Mouse (Mus musculus) thymus, adult 2 months (tissue): ENCODE results near the gene Osbpl3. TPM values are rescaled to one million over a fixed set of nuclear protein-coding genes. Genes with fewer than 3 reads are reported as not detected.

ENCODE experiments used
- DNase-seq: peaks from one replicate; pipeline ENCODE4 v3.0.0; 2021
- H3K27ac ChIP-seq: fragments of 200-500 bp; 2 replicates; pipeline ENCODE4 v1.5.1; 2012; ENCODE audit warnings: low read length, control low read depth; ENCODE audit not compliant: control insufficient read depth, insufficient read depth
- H3K27me3 ChIP-seq: fragments of 200-500 bp; 2 replicates; pipeline ENCODE4 v1.6.1; 2012; ENCODE audit warnings: mild to moderate bottlenecking, low read length, moderate library complexity, mixed read lengths; ENCODE audit not compliant: control insufficient read depth, insufficient read depth
- H3K36me3 ChIP-seq: fragments of 200-500 bp; 2 replicates; pipeline ENCODE4 v1.6.1; 2012; ENCODE audit warnings: mild to moderate bottlenecking, low read length, moderate library complexity; ENCODE audit not compliant: control insufficient read depth, insufficient read depth
- H3K4me1 ChIP-seq: fragments of 200-500 bp; replicated peaks from 2 replicates; pipeline ENCODE4 v1.6.1; 2012; ENCODE audit warnings: low read length; ENCODE audit not compliant: control insufficient read depth, insufficient read depth
- H3K4me3 ChIP-seq: fragments of 200-500 bp; 2 replicates; pipeline ENCODE4 v1.5.1; 2012; ENCODE audit warnings: mild to moderate bottlenecking, low read length, control low read depth, moderate library complexity; ENCODE audit not compliant: control insufficient read depth, insufficient read depth
- CTCF ChIP-seq: fragments of 200-500 bp; IDR thresholded peaks from 2 replicates; pipeline ENCODE4 v1.5.1; 2012; ENCODE audit warnings: mild to moderate bottlenecking, control low read depth, low read length, moderate library complexity, borderline replicate concordance; ENCODE audit not compliant: control insufficient read depth, poor library complexity, insufficient read depth; ENCODE audit errors: extremely low read depth
- POLR2A ChIP-seq: fragments of 200-500 bp; IDR thresholded peaks from 2 replicates; pipeline ENCODE4 v1.6.1; 2012; ENCODE audit warnings: mild to moderate bottlenecking, low read length, control low read depth, moderate library complexity; ENCODE audit not compliant: control insufficient read depth, poor library complexity, insufficient read depth; ENCODE audit errors: extremely low read depth
- WGBS: fragments of 180-500 bp; shearing (Covaris S2); methylation state at CpG from one replicate; pipeline ENCODE4 v1.1.7; 2018; 5-methylcytosine and 5-hydroxymethylcytosine counted together
- polyA plus RNA-seq: library from polyadenylated mRNA; depleted of rRNA; stranded (reverse); fragments of >200 nt; gene quantifications from 2 replicates; pipeline ENCODE4 v1.2.3, GENCODE M21; 2012

The Osbpl3 gene
- polyA plus RNA-seq, 1 experiment, result 6.7 TPM

DNA sequence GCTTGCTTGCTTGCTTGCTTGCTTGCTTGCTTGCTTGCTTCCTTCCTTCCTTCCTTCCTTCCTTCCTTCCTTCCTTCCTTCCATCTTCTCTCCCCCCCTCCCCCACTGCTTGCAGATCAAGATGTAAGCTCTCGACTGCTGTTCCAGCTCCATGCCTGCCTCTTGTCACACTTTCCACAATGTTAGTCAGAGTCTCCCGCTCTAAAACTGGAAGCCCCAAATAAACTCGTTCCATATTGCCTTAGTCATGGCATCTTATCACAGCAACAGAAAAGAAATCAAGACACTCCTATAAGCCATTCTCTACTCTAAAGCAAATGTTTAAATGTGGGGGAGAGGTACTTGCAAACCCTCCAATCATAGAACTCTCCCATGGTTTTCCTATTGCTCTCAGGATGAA is 5.6 kb upstream of the Osbpl3 start:
- DNase-seq, result no peak
- Histone ChIP-seq H3K27ac (no peak overlapping the region), H3K4me3 (no peak overlapping the region), H3K27me3 (no peaks in the 10 kb centered on the region), H3K36me3 (no peaks in the 10 kb centered on the region), H3K4me1 (no peaks in the 10 kb centered on the region)
- TF ChIP-seq CTCF (no peak), POLR2A (no peak)
- WGBS, result 93% methylated on average over 3 of the region's 3 CpGs

DNA sequence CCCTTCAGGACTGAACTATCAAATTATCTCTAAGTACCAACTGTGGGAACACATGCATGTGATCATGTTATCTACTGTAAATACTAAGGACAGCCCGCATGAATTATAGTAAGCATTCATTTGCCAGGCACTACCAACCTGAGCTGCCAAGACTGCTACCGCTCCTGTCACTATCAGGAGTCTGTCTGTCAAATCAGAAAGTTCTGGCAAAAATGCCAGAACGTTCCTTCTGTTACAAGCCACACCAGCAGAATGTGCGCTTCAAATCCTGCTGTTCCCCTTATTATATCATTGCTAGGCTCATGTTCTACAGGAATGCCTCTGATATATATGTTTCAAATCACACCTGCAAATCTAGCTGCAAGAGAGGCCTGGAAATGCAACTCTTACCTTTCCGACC is 4.6 kb upstream of the Osbpl3 start:
- Histone ChIP-seq H3K27me3 (no peaks in the 10 kb centered on the region), H3K27ac (no peak overlapping the region), H3K4me3 (no peak overlapping the region), H3K36me3 (no peaks in the 10 kb centered on the region), H3K4me1 (0 out of 2 replicates have a peak, but pooled peaks cover 2% of the 10 kb centered on the region)
- TF ChIP-seq CTCF, result no peak
- no peak for TF ChIP-seq POLR2A
- WGBS, result 98% methylated on average over 5 of the region's 5 CpGs
- DNase-seq, result no peak

DNA sequence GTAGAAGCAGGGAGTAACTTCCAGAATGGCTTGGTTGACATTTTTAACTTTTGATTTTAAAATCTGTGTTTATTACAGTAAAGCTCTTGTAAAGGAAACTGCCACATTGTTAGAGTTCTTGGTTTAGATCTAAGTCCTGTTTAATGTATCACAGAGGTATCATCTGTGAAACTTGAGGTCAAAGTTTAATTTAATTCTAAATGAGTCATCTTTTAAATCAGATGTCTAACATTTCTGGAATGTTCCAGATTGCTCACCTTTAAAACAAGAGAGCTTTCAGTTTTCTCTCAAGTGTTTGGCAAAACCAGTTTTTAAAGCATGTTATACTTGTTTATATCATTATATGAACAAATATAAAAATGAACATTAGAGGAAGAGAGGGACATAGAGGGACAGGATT is 4.2 kb upstream of the Osbpl3 start:
- DNase-seq, result no peak
- H3K27me3 ChIP-seq, result no peaks in the 10 kb centered on the region
- peaks cover 2% of the 10 kb centered on the region; the same call in 1 of the 2 replicates for H3K4me1 ChIP-seq
- H3K4me3 ChIP-seq, result no peak overlapping the region
- no peak for TF ChIP-seq POLR2A
- TF ChIP-seq CTCF, result no peak
- H3K36me3 ChIP-seq, result no peaks in the 10 kb centered on the region
- no peak overlapping the region for H3K27ac ChIP-seq

DNA sequence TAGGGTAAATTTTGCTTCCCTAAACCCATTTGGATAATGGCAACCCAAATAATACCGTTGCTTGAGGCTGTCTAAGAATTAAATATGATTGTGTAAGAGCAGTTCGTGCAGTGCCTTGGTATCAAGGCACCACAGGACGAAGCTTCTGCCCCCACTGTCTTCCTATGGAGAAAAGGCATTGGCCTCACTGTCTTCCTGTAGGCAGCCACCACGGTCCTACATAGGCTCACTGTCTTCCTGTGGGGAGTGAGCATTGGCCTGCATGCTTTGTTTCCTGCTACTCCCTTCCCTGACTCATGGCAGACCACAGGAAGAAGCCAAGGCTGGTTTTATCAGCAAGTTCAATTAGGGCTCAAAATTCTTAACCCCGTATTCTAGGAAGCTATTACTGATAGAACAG is 3.3 kb upstream of the Osbpl3 start:
- peaks cover 10% of the 10 kb centered on the region for H3K4me1 ChIP-seq
- TF ChIP-seq CTCF (no peak), POLR2A (no peak)
- no peak overlapping the region for H3K4me3 ChIP-seq
- no peak overlapping the region for H3K27ac ChIP-seq
- H3K27me3 ChIP-seq, result no peaks in the 10 kb centered on the region
- 22% methylated on average over 5 of the region's 5 CpGs for WGBS
- no peak for DNase-seq
- H3K36me3 ChIP-seq, result no peaks in the 10 kb centered on the region

DNA sequence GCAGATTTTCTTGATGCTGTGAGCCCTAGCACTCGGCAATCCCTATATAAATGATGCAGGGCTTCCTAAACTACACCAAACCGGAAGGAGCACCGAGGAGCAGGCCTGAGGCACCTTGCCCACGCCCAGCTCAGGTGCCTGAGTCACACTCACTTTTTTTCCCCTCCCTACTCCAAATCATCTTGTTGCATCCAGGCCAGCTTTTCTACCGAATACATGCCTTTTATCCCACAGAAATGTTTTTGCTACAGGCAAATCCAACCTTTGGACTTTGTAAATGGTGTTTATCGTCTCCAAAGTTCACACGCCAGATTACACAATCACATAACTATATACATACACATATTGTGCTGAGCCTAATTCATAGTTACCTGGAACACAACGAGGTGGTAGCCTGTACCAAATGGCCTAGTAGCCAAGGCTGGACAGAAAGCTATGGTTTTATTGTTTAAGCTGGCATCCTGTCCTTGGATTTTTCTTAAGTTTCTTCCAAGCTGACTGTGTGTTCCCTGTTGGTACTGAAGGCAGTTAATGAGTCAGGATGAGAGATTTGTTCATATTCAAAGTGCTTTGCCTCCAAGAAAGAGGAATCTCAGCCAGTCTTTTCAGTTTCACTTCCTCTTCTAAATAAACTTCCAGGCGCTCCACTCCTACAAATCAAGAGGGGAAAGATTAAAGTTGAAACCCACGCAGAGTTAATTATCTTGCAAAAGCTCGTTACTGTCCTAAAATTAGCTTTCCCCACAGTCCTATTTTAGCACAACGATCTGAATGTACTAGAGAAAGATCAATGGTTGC is 1.7 kb upstream of the Osbpl3 start:
- DNase-seq, result no peak
- peaks cover 10% of the 10 kb centered on the region for H3K4me1 ChIP-seq
- H3K27me3 ChIP-seq, result no peaks in the 10 kb centered on the region
- no peak overlapping the region for H3K4me3 ChIP-seq
- no peak overlapping the region for H3K27ac ChIP-seq
- no peaks in the 10 kb centered on the region for H3K36me3 ChIP-seq
- no peak for TF ChIP-seq POLR2A
- TF ChIP-seq CTCF, result no peak
- 80% methylated on average over 12 of the region's 12 CpGs for WGBS

DNA sequence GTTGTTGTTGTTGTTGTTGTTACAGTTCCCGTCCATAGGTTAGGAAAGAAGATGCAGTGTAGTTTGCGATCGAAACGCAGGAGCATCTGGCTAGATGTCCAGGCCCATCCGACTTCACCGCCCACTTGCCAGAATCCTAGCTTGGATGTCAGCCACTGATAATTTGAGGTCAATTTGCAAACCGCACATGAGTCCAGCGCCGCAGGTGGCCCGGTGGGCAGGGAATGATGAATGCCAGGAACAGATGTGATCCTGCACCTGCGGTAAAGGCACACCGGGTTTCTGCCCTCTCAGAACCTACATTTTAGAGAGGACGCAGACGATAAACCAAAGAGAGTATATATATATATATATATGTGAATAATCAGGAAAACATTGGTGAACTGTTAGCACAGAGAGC is 705 bp upstream of the Osbpl3 start:
- no peak for DNase-seq
- peaks cover 10% of the 10 kb centered on the region for H3K4me1 ChIP-seq
- H3K27ac ChIP-seq, result no peak overlapping the region
- no peaks in the 10 kb centered on the region for H3K36me3 ChIP-seq
- 83% methylated on average over 14 of the region's 14 CpGs for WGBS
- H3K4me3 ChIP-seq, result no peak overlapping the region
- no peaks in the 10 kb centered on the region for H3K27me3 ChIP-seq
- TF ChIP-seq POLR2A (no peak), CTCF (no peak)
